In the genomic region with DNA sequence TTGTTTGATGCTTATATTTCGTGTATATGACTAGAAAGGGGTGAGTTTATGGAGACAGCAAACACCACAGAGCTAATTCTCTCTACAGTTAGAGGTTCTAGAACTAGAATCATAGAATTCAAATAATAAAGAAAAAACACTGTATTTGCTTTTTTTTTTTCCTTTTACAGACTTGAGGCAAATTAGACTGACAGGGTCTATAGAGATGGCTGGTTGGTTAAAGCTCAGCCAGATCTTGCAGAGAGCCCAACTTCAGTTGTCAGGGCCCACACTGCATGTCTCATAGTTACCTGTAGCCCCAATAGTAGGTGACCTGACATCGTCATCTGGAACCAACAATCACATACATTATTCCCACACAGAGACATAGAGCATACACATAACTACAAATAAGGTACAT, we compare ENCODE assay signal across 8 mouse cellular contexts. TPM values are rescaled to one million over a fixed set of nuclear protein-coding genes. Genes with fewer than 3 reads are reported as not detected.
DNase-seq lines count a peak whose midpoint lies in the region; ATAC-seq and TF ChIP-seq lines count a peak whose summit lies in the region.

A gene (minus strand): TSS at position 101 of the 400 bp plus-strand sequence.

- H3K36me3 ChIP-seq in kidney, postnatal 0 days (ENCODE audit: insufficient read depth, low read length): no peaks in the 10 kb centered on the region
- H3K36me3 ChIP-seq in intestine, embryonic 16.5 days (ENCODE audit: control insufficient read depth, insufficient read depth, low read length): no peaks in the 10 kb centered on the region

- no peaks in the 10 kb centered on the region for H3K4me1 ChIP-seq in kidney, postnatal 0 days (replicated peaks; ENCODE audit: insufficient read depth, low read length)
- no peaks in the 10 kb centered on the region for H3K4me1 ChIP-seq in intestine, embryonic 16.5 days (ENCODE audit: control insufficient read depth, insufficient read depth, low read length)

- no peak for TF ChIP-seq CTCF in kidney, postnatal 0 days (IDR thresholded peaks at IDR 0.05; ENCODE audit: low read depth)

- H3K27ac ChIP-seq in kidney, postnatal 0 days: no peak within 1 kb of the TSS
- no peak within 1 kb of the TSS for H3K27ac ChIP-seq in intestine, embryonic 16.5 days (ENCODE audit: low read length)

- ATAC-seq in kidney, postnatal 0 days (replicated peaks; ENCODE audit: low FRiP score, low read depth): no peak
- no peak for ATAC-seq in intestine, embryonic 16.5 days
- no peak for ATAC-seq in megakaryocyte-erythroid progenitor cell, adult 5-6 weeks (replicated peaks; ENCODE audit: low FRiP score, low TSS enrichment, poor library complexity, severe bottlenecking)

- intact Hi-C loops in gastrocnemius, postnatal 36 days (cut with DNase I): no loop called here

- no peak within 1 kb of the TSS for H3K4me3 ChIP-seq in kidney, postnatal 0 days (replicated peaks; ENCODE audit: low read depth, low read length)
- no peak within 1 kb of the TSS for H3K4me3 ChIP-seq in intestine, embryonic 16.5 days (ENCODE audit: low read length)

- no peak within 1 kb of the TSS for H3K9ac ChIP-seq in kidney, postnatal 0 days (ENCODE audit: low read depth, low read length)
- H3K9ac ChIP-seq in intestine, embryonic 16.5 days (ENCODE audit: low read depth, low read length): no peak within 1 kb of the TSS

- H3K27me3 ChIP-seq in kidney, postnatal 0 days (ENCODE audit: insufficient read depth, low read length): no peaks in the 10 kb centered on the region
- no peaks in the 10 kb centered on the region for H3K27me3 ChIP-seq in intestine, embryonic 16.5 days (replicated peaks; ENCODE audit: control insufficient read depth, insufficient read depth, low read length)

- no peak for DNase-seq in kidney, postnatal 0 days (ENCODE audit: low spot score)
- no peak for DNase-seq in kidney, adult 9 months
- DNase-seq in adrenal gland, postnatal 4 days (ENCODE audit: low spot score in 2 of 2): no peak
- no peak for DNase-seq in gastrocnemius, postnatal 36 days
- no peak for DNase-seq in MN1 (ENCODE audit: low spot score)
- DNase-seq in urinary bladder, postnatal 10 days (ENCODE audit: low spot score): no peak

- H3K4me2 ChIP-seq in kidney, postnatal 0 days (ENCODE audit: low read length): no peak within 1 kb of the TSS
- no peak within 1 kb of the TSS for H3K4me2 ChIP-seq in intestine, embryonic 16.5 days (ENCODE audit: low read depth, low read length)

- H3K9me3 ChIP-seq in kidney, postnatal 0 days (replicated peaks; ENCODE audit: low read length): no peaks in the 10 kb centered on the region
- no peaks in the 10 kb centered on the region for H3K9me3 ChIP-seq in intestine, embryonic 16.5 days (ENCODE audit: control insufficient read depth, low read length)

- whole genome bisulfite sequencing in kidney, postnatal 0 days: 78% methylated on average over 2 of the region's 2 CpGs
- 71% methylated on average over 2 of the region's 2 CpGs for WGBS in intestine, embryonic 16.5 days

RNA-seq across cellular contexts. Expression of the gene that starts here (rescaled TPM):
- polyA plus RNA-seq in kidney, postnatal 0 days (2015; fragmentation: Nextera tagmentation; extraction: Ambion mirVana): 268 TPM in 2 replicates
- total RNA-seq in adrenal gland, postnatal 4 days (2021): 100 to 1,000 TPM; 105 to 107 TPM
- total RNA-seq in gastrocnemius, postnatal 36 days (2021): 10 to 100 TPM; 44.7 to 47.3 TPM
- 216 and 246 TPM in 2 replicates for polyA plus RNA-seq in intestine, embryonic 16.5 days (2015; fragmentation: Nextera tagmentation; extraction: Ambion mirVana)
- total RNA-seq in megakaryocyte-erythroid progenitor cell, adult 5-6 weeks (2014; fragmentation: Nextera tagmentation): 233 and 253 TPM in 2 replicates
- 114 and 178 TPM in 2 replicates for total RNA-seq in megakaryocyte-erythroid progenitor cell, adult 5-6 weeks (2017)
